Mouse (Mus musculus) intestine, embryonic 16.5 days (tissue): ENCODE measurements around the gene Ccdc61. TPM values are rescaled to one million over a fixed set of nuclear protein-coding genes. Genes with fewer than 3 reads are reported as not detected.
"Not testable (repeated sequence)": the region's sequence is repeated elsewhere in the genome, so short reads cannot be mapped to it uniquely, and the experiment has no call there.

Experiments
- ATAC-seq: fragments of 200-750 bp; cut with Nextera tagmentation; 2 replicates; pipeline ENCODE4 v1.8.0; 2017; ENCODE audit warnings: moderate TSS enrichment, moderate library complexity
- H3K27ac ChIP-seq: fragments of 300-500 bp; sonication (generic); 2 replicates; pipeline ENCODE4 v1.5.1; 2014; ENCODE audit warnings: mild to moderate bottlenecking, low read length
- H3K27me3 ChIP-seq: fragments of 300-500 bp; sonication (generic); replicated peaks from 2 replicates; pipeline ENCODE4 v1.6.1; 2014; ENCODE audit warnings: low read length, control low read depth, mixed read lengths; ENCODE audit not compliant: control insufficient read depth, insufficient read depth
- H3K36me3 ChIP-seq: fragments of 300-500 bp; sonication (generic); 2 replicates; pipeline ENCODE4 v1.6.1; 2014; ENCODE audit warnings: low read length, control low read depth; ENCODE audit not compliant: control insufficient read depth, insufficient read depth
- H3K4me1 ChIP-seq: fragments of 300-500 bp; sonication (generic); 2 replicates; pipeline ENCODE4 v1.6.1; 2014; ENCODE audit warnings: low read length, control low read depth, mixed read lengths; ENCODE audit not compliant: control insufficient read depth, insufficient read depth
- H3K4me2 ChIP-seq: fragments of 300-500 bp; sonication (generic); 2 replicates; pipeline ENCODE4 v1.6.1; 2014; ENCODE audit warnings: low read depth, low read length, control low read depth
- H3K4me3 ChIP-seq: fragments of 300-500 bp; sonication (generic); 2 replicates; pipeline ENCODE4 v1.5.1; 2014; ENCODE audit warnings: mild to moderate bottlenecking, low read length
- H3K9ac ChIP-seq: fragments of 300-500 bp; sonication (generic); 2 replicates; pipeline ENCODE4 v1.6.1; 2014; ENCODE audit warnings: low read depth, low read length
- H3K9me3 ChIP-seq: fragments of 300-500 bp; sonication (generic); 2 replicates; pipeline ENCODE4 v1.6.1; 2016; ENCODE audit warnings: low read length, control low read depth; ENCODE audit not compliant: control insufficient read depth
- WGBS: fragments of 180-500 bp; shearing (Covaris S2); extraction: QIAGEN DNeasy Blood & Tissue Kit; methylation state at CpG from one replicate; pipeline ENCODE4 v1.1.7; 2014; 5-methylcytosine and 5-hydroxymethylcytosine counted together
- polyA plus RNA-seq: library from polyadenylated mRNA; unstranded; fragments of >200 nt; fragmentation: Nextera tagmentation; extraction: Ambion mirVana; gene quantifications from 2 replicates; pipeline ENCODE4 v1.2.1, GENCODE M21; 2015

The Ccdc61 gene
- polyA plus RNA-seq, 1 experiment from 2014 or later, result 23.7 TPM

GRCm38 (mm10) chr7:18875372-18875771, 34.8 kb downstream of the Ccdc61 start:
- H3K4me3 ChIP-seq, result no peak overlapping the region
- no peak overlapping the region for H3K27ac ChIP-seq
- H3K4me2 ChIP-seq, result no peak overlapping the region
- no peak overlapping the region for H3K9ac ChIP-seq
- no peaks in the 10 kb centered on the region for H3K9me3 ChIP-seq
- H3K27me3 ChIP-seq, result no peaks in the 10 kb centered on the region
- no peaks in the 10 kb centered on the region for H3K4me1 ChIP-seq
- WGBS, result 64% methylated on average over 5 of the region's 5 CpGs
- peak; percentile 60 for ATAC-seq
- H3K36me3 ChIP-seq, result no peaks in the 10 kb centered on the region

- Histone ChIP-seq H3K27me3 (no peaks in the 10 kb centered on the region), H3K4me2 (peak overlapping the region; percentile 72), H3K4me1 (no peaks in the 10 kb centered on the region), H3K9ac (peak overlapping the region; percentile 56), H3K36me3 (no peaks in the 10 kb centered on the region), H3K4me3 (peak overlapping the region; percentile 43), H3K27ac (no peak overlapping the region), H3K9me3 (no peaks in the 10 kb centered on the region)
- under 1% methylated on average over 10 of the region's 10 CpGs for WGBS
- ATAC-seq, result peak; percentile 85
Measured at GRCm38 (mm10) chr7:18873253-18873652, 37.0 kb downstream of the Ccdc61 start.

DNA sequence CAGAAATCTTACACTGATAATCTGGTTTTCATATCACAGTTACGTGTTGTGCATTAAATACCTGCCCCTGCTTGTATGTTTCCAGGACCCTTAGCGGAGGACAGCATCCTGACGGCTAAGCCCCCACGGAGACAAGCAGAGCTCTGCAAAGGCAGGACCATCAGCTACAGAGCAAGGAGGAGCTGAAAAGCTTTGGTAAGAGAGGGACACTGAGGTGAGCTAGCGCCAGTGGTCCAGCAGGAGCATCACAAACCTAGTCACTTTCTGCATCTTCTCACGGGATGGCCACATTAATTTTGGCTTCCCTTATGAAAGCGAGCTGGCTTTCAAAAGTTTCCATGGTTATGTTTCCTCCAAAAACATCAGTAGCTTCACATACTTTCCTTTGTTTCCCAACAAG, 37.4 kb downstream of the Ccdc61 start:
- Histone ChIP-seq H3K4me3 (peak overlapping the region; percentile 43), H3K4me2 (peak overlapping the region; percentile 72), H3K27ac (no peak overlapping the region), H3K4me1 (no peaks in the 10 kb centered on the region), H3K9me3 (no peaks in the 10 kb centered on the region), H3K27me3 (no peaks in the 10 kb centered on the region), H3K36me3 (no peaks in the 10 kb centered on the region), H3K9ac (peak overlapping the region; percentile 56)
- 2% methylated on average over 7 of the region's 7 CpGs for WGBS
- peak; percentile 62 for ATAC-seq

GRCm38 (mm10) chr7:18872014-18872802, 38.0 kb downstream of the Ccdc61 start:
- WGBS, result 26% methylated on average over 13 of the region's 14 CpGs

GRCm38 (mm10) chr7:18871031-18871430, 39.2 kb downstream of the Ccdc61 start, which contains the start of gene Pglyrp1:
Pglyrp1 (plus strand) TSS chr7:18871331.
- H3K9ac ChIP-seq, ATAC-seq, H3K4me3 ChIP-seq, H3K36me3 ChIP-seq, H3K9me3 ChIP-seq, H3K4me1 ChIP-seq, H3K27me3 ChIP-seq, H3K4me2 ChIP-seq, H3K27ac ChIP-seq: not testable (repeated sequence)
- no CpG with 5 or more reads among the region's 8 CpGs for WGBS

More at GRCm38 (mm10) chr7:18872014-18872802, 38.0 kb downstream of the Ccdc61 start:
- H3K4me2 ChIP-seq, result peak overlapping the region; percentile 72
- no peaks in the 10 kb centered on the region for H3K36me3 ChIP-seq
- H3K4me3 ChIP-seq, result peak overlapping the region; percentile 43
- no peaks in the 10 kb centered on the region for H3K27me3 ChIP-seq
- no peaks in the 10 kb centered on the region for H3K9me3 ChIP-seq
- peak overlapping the region; percentile 56; the same call in 1 of the 2 replicates for H3K9ac ChIP-seq
- H3K4me1 ChIP-seq, result no peaks in the 10 kb centered on the region
- H3K27ac ChIP-seq, result no peak overlapping the region
- peak; percentile 45; the same call in 1 of the 2 replicates for ATAC-seq

- 93% methylated on average over 2 of the region's 2 CpGs for WGBS
- no peak overlapping the region for H3K9ac ChIP-seq
- H3K9me3 ChIP-seq, result no peaks in the 10 kb centered on the region
- no peak for ATAC-seq
- no peak overlapping the region for H3K4me2 ChIP-seq
- H3K36me3 ChIP-seq, result no peaks in the 10 kb centered on the region
- no peaks in the 10 kb centered on the region for H3K27me3 ChIP-seq
- no peak overlapping the region for H3K27ac ChIP-seq
- no peaks in the 10 kb centered on the region for H3K4me1 ChIP-seq
- H3K4me3 ChIP-seq, result no peak overlapping the region
Measured at GRCm38 (mm10) chr7:18868491-18868890, 41.7 kb downstream of the Ccdc61 start.

DNA sequence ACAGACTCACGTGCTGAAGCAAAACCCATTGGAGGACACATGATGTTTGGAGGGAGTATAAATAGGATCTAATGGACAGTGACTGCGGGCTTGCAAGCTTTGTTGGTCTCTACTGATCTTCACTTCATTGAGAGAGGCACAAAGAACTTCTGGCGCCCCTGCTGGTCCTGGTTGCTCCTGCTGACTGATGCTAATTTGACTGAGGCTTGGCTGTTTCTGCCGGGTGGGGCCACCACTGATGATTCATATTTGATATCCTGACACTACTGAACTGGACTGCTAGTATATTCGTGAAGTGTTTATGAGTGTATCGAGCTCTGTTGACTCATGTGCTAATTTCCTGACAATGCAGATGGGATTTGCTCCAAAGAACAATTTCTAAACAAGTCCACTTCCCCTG, 47.4 kb downstream of the Ccdc61 start:
- Histone ChIP-seq H3K4me1 (0 out of 2 replicates have a peak, but pooled peaks cover 6% of the 10 kb centered on the region), H3K27ac (no peak overlapping the region), H3K4me2 (no peak overlapping the region), H3K9me3 (no peaks in the 10 kb centered on the region), H3K36me3 (no peaks in the 10 kb centered on the region), H3K4me3 (no peak overlapping the region), H3K27me3 (no peaks in the 10 kb centered on the region), H3K9ac (no peak overlapping the region)
- no peak for ATAC-seq
- WGBS, result 86% methylated on average over 6 of the region's 6 CpGs

- no peak overlapping the region for H3K4me3 ChIP-seq
- ATAC-seq, result peak; percentile 75; the same call in 1 of the 2 replicates
- H3K4me2 ChIP-seq, result no peak overlapping the region
- 67% methylated on average over 5 of the region's 5 CpGs for WGBS
- no peaks in the 10 kb centered on the region for H3K27me3 ChIP-seq
- H3K27ac ChIP-seq, result no peak overlapping the region
- no peak overlapping the region for H3K9ac ChIP-seq
- no peaks in the 10 kb centered on the region for H3K36me3 ChIP-seq
- 0 out of 2 replicates have a peak, but pooled peaks cover 6% of the 10 kb centered on the region for H3K4me1 ChIP-seq
- no peaks in the 10 kb centered on the region for H3K9me3 ChIP-seq
Measured at GRCm38 (mm10) chr7:18858310-18858916, 51.8 kb downstream of the Ccdc61 start.

- no peak overlapping the region for H3K27ac ChIP-seq
- no peak overlapping the region for H3K4me2 ChIP-seq
- H3K4me1 ChIP-seq, result 0 out of 2 replicates have a peak, but pooled peaks cover 3% of the 10 kb centered on the region
- H3K36me3 ChIP-seq, result no peaks in the 10 kb centered on the region
- H3K9me3 ChIP-seq, result no peaks in the 10 kb centered on the region
- no peak overlapping the region for H3K4me3 ChIP-seq
- WGBS, result 49% methylated on average over 1 of the region's 1 CpGs
- no peaks in the 10 kb centered on the region for H3K27me3 ChIP-seq
- no peak overlapping the region for H3K9ac ChIP-seq
- peak; percentile 92 for ATAC-seq
Measured at GRCm38 (mm10) chr7:18848395-18848794, 61.8 kb downstream of the Ccdc61 start.
